Mouse (Mus musculus) hematopoietic stem cell, adult 5-6 weeks (primary cell): Measurements from ENCODE around the gene 4931440F15Rik. TPM values are rescaled to one million over a fixed set of nuclear protein-coding genes. Genes with fewer than 3 reads are reported as not detected.
"Not testable (repeated sequence)": the region's sequence is repeated elsewhere in the genome, so short reads cannot be mapped to it uniquely, and the experiment has no call there.

ENCODE experiments used
- ATAC-seq, 2 experiments: fragments of 125-278 bp in 1 of 2; replicated peaks in 1 of 2; 2 replicates each; pipeline ENCODE4 v1.8.0; 2016 to 2017; ENCODE audit warnings: inconsistent platforms in 2 of 2, mild to moderate bottlenecking in 2 of 2, moderate number of reproducible peaks in 2 of 2, low read depth in 1 of 2, moderate TSS enrichment in 1 of 2; ENCODE audit not compliant: low FRiP score in 2 of 2, poor library complexity in 2 of 2, severe bottlenecking in 2 of 2, insufficient read depth in 1 of 2, low TSS enrichment in 1 of 2
- total RNA-seq: library from RNA; stranded (forward); fragments of 172-1452, 232-1000 nt; gene quantifications from 2 replicates; pipeline ENCODE4 v1.2.3, GENCODE M21; 2017

4931440F15Rik gene
- not detected in 2 replicates for total RNA-seq

DNA sequence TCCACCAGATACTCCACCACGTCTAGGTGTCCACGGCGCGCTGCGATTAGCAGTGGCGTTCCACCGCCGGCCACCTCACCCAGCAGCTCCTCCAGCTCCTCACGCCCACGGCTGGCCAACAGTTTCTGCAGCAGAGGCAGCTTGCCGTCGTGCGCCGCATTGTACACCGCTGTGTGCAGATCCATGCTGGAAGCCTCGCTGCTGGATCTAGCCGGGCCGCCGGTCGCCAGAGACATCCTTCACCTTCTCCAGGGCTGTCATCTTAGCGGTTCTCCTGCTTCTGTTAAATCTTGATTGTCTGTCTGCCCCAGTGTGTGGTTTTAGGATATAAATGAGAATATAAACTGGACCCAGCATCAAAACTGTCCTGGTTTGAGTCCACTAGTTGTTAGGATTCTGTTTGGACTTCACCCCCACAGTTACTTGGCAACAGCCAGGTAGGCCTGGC is at the start of gene 4931440F15Rik:
Gene 4931440F15Rik, minus strand, starts transcription at position 398 of the 448 bp plus-strand sequence.
- ATAC-seq = peak in 1 of 2 experiments; percentile 23; a peak in 1 of 4 replicates

DNA sequence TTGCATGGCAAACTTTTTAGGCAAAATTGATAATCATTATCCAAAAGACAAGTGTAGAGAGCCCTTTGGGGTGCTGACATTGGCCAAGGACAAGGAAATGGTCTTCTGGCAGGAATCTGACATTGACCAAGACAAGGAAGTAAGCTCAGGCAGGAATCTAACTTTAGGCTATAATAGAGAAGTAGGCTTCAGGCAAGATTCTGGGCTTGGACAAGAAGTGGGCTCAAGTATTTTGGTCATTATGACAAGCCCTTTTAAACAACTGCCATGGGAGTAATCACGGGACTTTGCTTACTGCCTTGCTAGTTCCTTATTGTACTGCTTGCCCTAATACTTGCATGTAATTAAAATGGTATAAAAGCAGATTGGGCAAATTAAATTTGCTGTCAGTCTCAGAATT is 49.3 kb upstream of the 4931440F15Rik start:
- ATAC-seq = not testable (repeated sequence)

- no peak for ATAC-seq
Observed at GRCm38 (mm10) chr11:29870174-29870573, 44.7 kb upstream of the 4931440F15Rik start.

GRCm38 (mm10) chr11:29864269-29864668 is 38.8 kb upstream of the 4931440F15Rik start:
- ATAC-seq = no peak; a peak in 1 of 4 replicates

GRCm38 (mm10) chr11:29861750-29862397 is 36.4 kb upstream of the 4931440F15Rik start:
- ATAC-seq = peak; percentile 62 to 65; a peak in 2 of 4 replicates

DNA sequence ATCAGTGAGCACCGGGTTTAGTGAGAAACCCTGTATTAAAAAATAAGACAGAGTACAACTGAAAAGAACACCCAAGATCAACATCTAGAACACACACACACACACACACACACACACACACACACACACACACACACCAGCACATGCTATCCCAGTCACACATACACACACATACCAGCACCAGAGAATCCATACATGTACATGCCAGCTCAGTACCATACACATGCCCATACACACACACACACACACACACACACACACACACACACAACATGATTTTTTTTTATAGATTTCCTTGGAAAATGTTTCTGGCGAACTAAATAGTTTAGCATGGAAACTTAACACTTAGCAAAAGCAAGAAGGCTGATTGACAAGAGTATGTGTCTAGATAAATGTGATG is 35.6 kb upstream of the 4931440F15Rik start:
- no peak for ATAC-seq

DNA sequence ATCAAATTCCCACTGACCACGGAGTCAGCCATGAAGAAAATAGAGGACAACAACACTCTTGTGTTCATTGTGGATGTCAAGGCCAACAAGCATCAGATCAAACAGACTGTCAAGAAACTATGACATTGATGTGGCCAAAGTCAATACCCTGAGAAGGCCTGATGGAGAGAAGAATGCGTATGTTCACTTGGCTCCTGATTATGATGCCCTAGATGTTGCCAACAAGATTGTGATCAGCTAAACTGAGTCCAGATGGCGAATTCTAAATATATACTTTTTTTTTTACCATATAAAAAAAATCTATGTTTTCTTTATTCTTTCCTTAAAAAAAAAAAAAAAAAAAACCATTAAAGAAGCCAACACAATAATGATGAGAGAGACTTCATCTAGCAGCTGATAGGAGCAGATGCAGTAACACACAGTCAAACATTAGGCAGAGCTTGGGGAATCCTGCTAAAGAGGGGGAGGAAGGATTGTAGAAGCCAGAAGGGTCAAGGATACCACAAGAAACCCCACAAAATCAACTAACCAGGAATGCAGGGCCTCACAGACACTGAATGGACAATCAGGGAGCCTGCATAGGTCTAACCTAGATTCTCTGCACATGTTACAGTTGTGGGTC is 15.2 kb upstream of the 4931440F15Rik start:
- ATAC-seq = no peak

DNA sequence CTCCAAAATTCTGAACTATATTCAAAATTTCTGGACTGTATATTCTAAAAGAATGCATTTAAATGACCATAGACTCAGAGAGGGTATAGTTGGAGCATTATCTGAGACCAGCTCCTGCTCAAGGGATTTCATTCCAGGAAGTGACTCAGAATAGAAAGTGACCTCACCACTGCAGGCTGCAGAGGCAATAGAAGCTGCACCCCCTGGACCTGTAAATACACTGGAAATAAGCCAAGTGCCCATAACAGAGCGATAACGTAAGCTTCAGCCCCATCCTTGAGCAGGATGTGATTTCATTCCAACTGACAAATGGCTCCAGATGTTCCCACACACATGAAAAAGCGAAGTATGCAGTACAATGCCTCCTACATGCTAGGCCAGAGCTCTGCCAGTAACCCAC is 14.3 kb upstream of the 4931440F15Rik start:
- ATAC-seq = no peak

GRCm38 (mm10) chr11:29837066-29837465 is 11.6 kb upstream of the 4931440F15Rik start:
- ATAC-seq = no peak

GRCm38 (mm10) chr11:29827729-29828128 is 2.3 kb upstream of the 4931440F15Rik start:
- ATAC-seq = no peak

GRCm38 (mm10) chr11:29826001-29826400 is 533 bp upstream of the 4931440F15Rik start:
- ATAC-seq = no peak

DNA sequence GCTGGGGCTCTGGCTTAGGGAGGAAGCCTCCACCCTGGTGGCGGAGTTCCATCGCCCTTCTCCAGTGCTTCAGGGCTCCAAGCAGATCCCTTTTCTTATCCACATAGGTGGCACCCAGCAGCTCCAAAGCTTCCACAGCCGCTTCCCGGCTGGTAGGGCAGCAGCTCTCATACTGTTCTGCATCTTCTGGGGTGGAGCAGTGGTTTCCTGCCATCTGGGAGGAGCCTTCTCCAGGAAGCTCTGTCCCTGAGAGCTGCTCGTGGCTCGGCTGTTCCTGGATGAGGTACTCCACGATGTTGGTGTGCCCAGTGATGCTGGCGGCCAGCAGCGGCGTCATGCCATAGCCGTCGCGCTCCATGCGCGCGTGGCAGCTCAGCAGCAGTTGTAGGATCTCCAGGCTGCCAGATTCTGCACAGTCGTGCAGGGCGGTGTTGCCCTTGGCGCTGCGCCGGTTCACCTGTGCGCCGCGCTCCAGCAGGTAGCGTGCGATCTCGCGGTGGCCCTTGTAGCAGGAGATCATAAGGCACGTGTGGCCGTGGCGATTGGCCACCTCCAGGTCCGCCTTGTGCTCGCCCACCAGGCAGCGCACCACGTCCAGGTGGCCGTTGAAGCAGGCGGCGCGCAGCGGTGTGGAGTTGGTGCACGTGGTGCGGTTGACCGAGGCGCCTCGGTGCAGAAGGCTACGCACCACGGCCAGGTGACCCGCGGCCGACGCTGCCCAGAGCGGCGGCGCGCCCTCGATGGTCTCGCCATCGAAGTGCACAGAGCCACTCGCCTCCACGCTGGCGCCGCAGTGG is 796 bp downstream of the 4931440F15Rik start:
- ATAC-seq = peak in 1 of 2 experiments; percentile 19; a peak in 1 of 4 replicates

DNA sequence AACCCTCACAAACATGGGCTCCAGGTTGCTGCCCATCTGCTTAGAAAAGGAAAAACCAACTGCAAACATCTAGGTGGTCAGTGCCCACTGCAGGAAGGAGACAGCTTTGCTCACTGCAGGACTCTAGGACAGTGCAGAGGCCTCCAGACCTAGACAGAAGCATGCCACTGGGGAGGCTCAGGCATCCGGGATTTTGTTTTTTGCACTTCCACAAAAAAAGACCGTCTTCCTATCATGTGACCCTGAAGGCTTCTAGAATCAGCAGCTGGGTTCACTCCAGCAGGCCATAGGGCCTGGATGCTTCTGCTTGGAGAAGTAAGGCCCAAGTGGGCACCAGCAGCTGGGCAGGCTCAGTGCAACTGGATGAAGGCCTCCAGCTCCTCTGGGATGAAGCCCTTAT is 2.3 kb downstream of the 4931440F15Rik start:
- no peak for ATAC-seq

DNA sequence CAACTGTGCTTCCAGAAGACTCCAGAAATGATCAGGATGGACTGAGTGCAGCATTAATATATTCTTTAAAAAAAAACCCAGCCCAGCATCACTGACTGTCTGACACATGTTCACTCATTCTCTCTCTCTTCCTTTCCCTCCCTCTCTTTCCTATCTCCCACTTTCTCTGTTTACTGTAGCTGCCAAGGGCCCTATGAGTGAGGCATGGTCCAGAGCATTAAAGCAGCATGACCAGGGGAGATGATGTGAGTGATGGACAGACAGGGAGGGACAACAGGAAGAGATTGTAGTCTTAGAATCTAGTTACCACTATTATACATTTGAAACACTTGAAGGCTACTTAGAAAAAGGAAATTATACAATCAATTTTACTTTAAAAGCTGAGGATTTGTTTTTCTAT is 9.8 kb downstream of the 4931440F15Rik start:
- no peak for ATAC-seq

DNA sequence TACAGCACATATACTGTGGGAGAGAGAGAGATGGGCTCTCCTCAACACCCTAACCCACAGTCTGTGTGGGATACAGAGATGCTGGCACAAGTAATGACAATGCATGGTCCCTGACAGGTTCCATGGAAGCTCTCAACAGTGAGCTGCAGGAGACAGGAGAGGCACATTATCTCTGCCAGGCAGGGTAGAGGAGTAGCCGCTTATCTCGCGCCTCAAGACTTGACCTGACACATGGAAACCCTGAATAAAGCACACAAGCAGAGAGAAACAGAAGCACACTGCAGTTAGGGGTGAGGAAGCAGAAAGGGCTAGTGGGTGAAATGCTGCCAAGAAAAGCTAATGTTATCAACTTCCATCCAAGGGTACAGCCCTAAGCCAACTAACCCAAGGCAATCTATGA is 10.2 kb downstream of the 4931440F15Rik start:
- ATAC-seq = peak; percentile 38 to 84; a peak in 2 of 4 replicates

DNA sequence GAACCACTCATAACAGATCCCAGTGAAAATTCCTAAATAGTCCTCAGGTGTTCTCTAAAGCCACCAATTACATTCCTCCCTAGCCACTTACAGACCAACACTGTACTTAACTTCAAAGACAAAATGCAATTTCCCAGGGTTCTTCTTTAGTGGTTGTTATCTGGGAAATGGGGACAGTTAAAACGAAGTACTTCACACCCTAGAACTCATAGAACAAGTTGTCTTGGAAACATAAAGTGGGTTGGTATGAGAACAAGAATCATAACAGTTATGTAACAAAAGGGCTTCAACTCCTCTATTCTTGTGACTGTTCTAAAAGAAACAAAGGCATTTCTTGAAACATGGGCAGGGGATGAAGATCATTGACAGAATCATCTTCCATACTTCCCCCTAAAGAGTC is 12.2 kb downstream of the 4931440F15Rik start:
- ATAC-seq = no peak

DNA sequence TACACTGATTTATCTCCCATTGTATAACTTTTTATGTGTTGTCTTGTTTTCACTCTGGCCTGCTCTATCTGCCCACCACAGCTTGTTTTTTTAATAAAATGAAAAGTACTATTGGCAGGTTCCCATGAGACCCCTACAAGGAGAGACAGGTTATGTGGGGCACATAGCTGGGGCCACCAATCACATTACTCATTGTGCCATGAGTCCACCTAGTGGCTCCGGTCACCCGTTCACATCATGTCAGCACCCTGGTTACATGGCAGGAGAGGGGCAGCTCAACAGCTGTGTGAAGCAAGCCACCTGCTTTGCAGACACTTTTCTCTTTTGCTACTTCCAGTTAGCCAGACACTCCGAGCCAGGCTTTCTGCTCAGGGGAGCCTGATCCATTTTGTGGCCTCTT is 13.0 kb downstream of the 4931440F15Rik start:
- ATAC-seq = no peak

- no peak for ATAC-seq
Observed at GRCm38 (mm10) chr11:29810324-29810723, 15.1 kb downstream of the 4931440F15Rik start.
